ENCODE assay signal across 9 mouse cellular contexts in the genomic region with DNA sequence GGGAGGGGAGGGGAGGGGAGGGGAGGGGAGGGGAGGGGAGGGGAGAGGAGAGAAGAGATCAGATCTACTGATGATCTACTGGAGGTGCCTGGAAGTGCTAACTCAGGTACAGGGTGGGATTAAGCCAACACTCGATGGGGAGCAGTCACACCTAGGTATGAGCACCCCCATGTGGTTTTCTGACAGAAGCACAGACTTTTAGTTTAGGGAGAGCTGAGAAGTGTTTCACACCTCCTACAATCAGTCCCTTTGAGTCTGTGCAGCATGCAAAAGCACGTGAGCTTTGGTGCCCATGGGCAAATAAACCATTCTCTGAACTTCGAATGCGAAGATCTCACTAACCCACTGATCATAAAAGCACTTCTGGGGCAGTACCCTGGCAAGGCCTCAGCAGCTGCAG. TPM values are rescaled to one million over a fixed set of nuclear protein-coding genes. Genes with fewer than 3 reads are reported as not detected.
DNase-seq lines count a peak whose midpoint lies in the region; ATAC-seq and TF ChIP-seq lines count a peak whose summit lies in the region.
"Had no signal": no experiment of that assay in that cellular context is flagged by ENCODE, and none has a peak within 500 bp of the region (broad histone marks: within the 10 kb centered on the region; RNA-seq: fewer than 3 reads in every experiment).

No protein-coding gene starts in this region.

- no peak overlapping the region for H3K27ac ChIP-seq in forebrain, postnatal 0 days (ENCODE audit: low read depth, low read length)
- no peak overlapping the region for H3K27ac ChIP-seq in forebrain, embryonic 11.5 days (ENCODE audit: low read depth, low read length)
- H3K27ac ChIP-seq: lung, embryonic 15.5 days had no signal

- no peak overlapping the region for H3K9ac ChIP-seq in forebrain, postnatal 0 days
- H3K9ac ChIP-seq in forebrain, embryonic 11.5 days (ENCODE audit: low read length), result no peak overlapping the region
- H3K9ac ChIP-seq: lung, embryonic 15.5 days had no signal

- DNase-seq in forebrain, postnatal 0 days, result peak; percentile 13
- no peak for DNase-seq in forebrain, embryonic 11.5 days (ENCODE audit: low spot score)
- peak; percentile 16 for DNase-seq in lung, postnatal 10 days
- no peak for DNase-seq in lung, postnatal 4 days
- peak; percentile 59 for DNase-seq in R1 (ENCODE audit: low read depth, low spot score)
- DNase-seq in yolk sac, embryonic 10.5 days (ENCODE audit: low spot score), result no peak

- ATAC-seq in forebrain, postnatal 0 days, result no peak
- ATAC-seq in forebrain, embryonic 11.5 days (replicated peaks; ENCODE audit: low FRiP score), result no peak
- ATAC-seq in megakaryocyte-erythroid progenitor cell, adult 5-6 weeks (replicated peaks; ENCODE audit: low FRiP score, low TSS enrichment, poor library complexity, severe bottlenecking), result peak; percentile 28; the same call in 1 of the 2 replicates
- no peak for ATAC-seq in cerebellum, adult (ENCODE audit: insufficient number of reproducible peaks, low FRiP score, low TSS enrichment)

- WGBS in forebrain, postnatal 0 days, result 66% methylated on average over 4 of the region's 4 CpGs
- WGBS in forebrain, embryonic 11.5 days, result 69% methylated on average over 4 of the region's 4 CpGs

- peaks cover 15% of the 10 kb centered on the region for H3K36me3 ChIP-seq in forebrain, postnatal 0 days (ENCODE audit: insufficient read depth)
- 0 out of 2 replicates have a peak, but pooled peaks cover 2% of the 10 kb centered on the region for H3K36me3 ChIP-seq in forebrain, embryonic 11.5 days (ENCODE audit: control insufficient read depth, insufficient read depth, low read length)

- peak; percentile 54 for TF ChIP-seq CTCF in forebrain, postnatal 0 days (IDR thresholded peaks at IDR 0.05; ENCODE audit: low read depth)

- no peak overlapping the region for H3K4me2 ChIP-seq in forebrain, postnatal 0 days (ENCODE audit: low read depth)
- H3K4me2 ChIP-seq in forebrain, embryonic 11.5 days (ENCODE audit: low read depth, low read length, severe bottlenecking), result no peak overlapping the region
- H3K4me2 ChIP-seq: lung, embryonic 15.5 days had no signal

- H3K4me1 ChIP-seq in forebrain, postnatal 0 days (ENCODE audit: insufficient read depth), result 0 out of 2 replicates have a peak, but pooled peaks cover 5% of the 10 kb centered on the region
- H3K4me1 ChIP-seq in forebrain, embryonic 11.5 days (replicated peaks; ENCODE audit: control insufficient read depth, insufficient read depth, low read length), result peaks cover 5% of the 10 kb centered on the region; the same call in 1 of the 2 replicates

- no peaks in the 10 kb centered on the region for H3K27me3 ChIP-seq in forebrain, postnatal 0 days (ENCODE audit: insufficient read depth, low read length)
- no peaks in the 10 kb centered on the region for H3K27me3 ChIP-seq in forebrain, embryonic 11.5 days (ENCODE audit: control insufficient read depth, insufficient read depth, low read length)
- H3K27me3 ChIP-seq: lung, embryonic 15.5 days had no signal

- H3K4me3 ChIP-seq in forebrain, postnatal 0 days (ENCODE audit: low read depth, low read length), result no peak overlapping the region
- no peak overlapping the region for H3K4me3 ChIP-seq in forebrain, embryonic 11.5 days (ENCODE audit: low read depth, low read length)
- H3K4me3 ChIP-seq: lung, embryonic 15.5 days had no signal

- H3K9me3 ChIP-seq in forebrain, postnatal 0 days (ENCODE audit: low read length), result no peaks in the 10 kb centered on the region
- H3K9me3 ChIP-seq in forebrain, embryonic 11.5 days (ENCODE audit: control insufficient read depth, low read length), result no peaks in the 10 kb centered on the region
- H3K9me3 ChIP-seq: lung, embryonic 15.5 days had no signal

RNA-seq across cellular contexts. Expression of gene Zfp768, which starts 3.1 kb away (rescaled TPM):
- total RNA-seq in forebrain, postnatal 0 days (2014; rRNA removed), result 29.5 and 31.7 TPM in 2 replicates
- polyA plus RNA-seq in forebrain, postnatal 0 days (2015; fragmentation: Nextera tagmentation; extraction: Ambion mirVana), result 9.8 and 10.0 TPM in 2 replicates
- polyA plus RNA-seq in forebrain, embryonic 11.5 days (2014; fragmentation: Nextera tagmentation; extraction: Ambion mirVana), result 5.3 and 5.5 TPM in 2 replicates
- 3.5 and 8.4 TPM in 2 replicates for total RNA-seq in megakaryocyte-erythroid progenitor cell, adult 5-6 weeks (2014; fragmentation: Nextera tagmentation)
- total RNA-seq in megakaryocyte-erythroid progenitor cell, adult 5-6 weeks (2017), result 3.0 and 4.4 TPM in 2 replicates

RNA-seq across cellular contexts. Expression of gene Zfp747, which starts 33.5 kb away (rescaled TPM):
- total RNA-seq in forebrain, postnatal 0 days (2014; rRNA removed), result 8.5 and 9.2 TPM in 2 replicates
- polyA plus RNA-seq in forebrain, postnatal 0 days (2015; fragmentation: Nextera tagmentation; extraction: Ambion mirVana), result 2.9 and 4.7 TPM in 2 replicates
- polyA plus RNA-seq in forebrain, embryonic 11.5 days (2014; fragmentation: Nextera tagmentation; extraction: Ambion mirVana), result 8.5 and 8.6 TPM in 2 replicates
- total RNA-seq in megakaryocyte-erythroid progenitor cell, adult 5-6 weeks (2014; fragmentation: Nextera tagmentation), result 7.7 and 8.3 TPM in 2 replicates
- total RNA-seq in megakaryocyte-erythroid progenitor cell, adult 5-6 weeks (2017), result 4.0 and 10.9 TPM in 2 replicates

RNA-seq across cellular contexts. Expression of gene 9130019O22Rik, which starts 44.6 kb away (rescaled TPM):
- total RNA-seq in forebrain, postnatal 0 days (2014; rRNA removed), result 3.2 and 4.6 TPM in 2 replicates
- 0.89 and 1.3 TPM in 2 replicates for polyA plus RNA-seq in forebrain, postnatal 0 days (2015; fragmentation: Nextera tagmentation; extraction: Ambion mirVana)
- polyA plus RNA-seq in forebrain, embryonic 11.5 days (2014; fragmentation: Nextera tagmentation; extraction: Ambion mirVana), result 5.0 and 5.3 TPM in 2 replicates
- 2.3 and 4.0 TPM in 2 replicates for total RNA-seq in megakaryocyte-erythroid progenitor cell, adult 5-6 weeks (2014; fragmentation: Nextera tagmentation)
- 3.6 and 4.8 TPM in 2 replicates for total RNA-seq in megakaryocyte-erythroid progenitor cell, adult 5-6 weeks (2017)

RNA-seq across cellular contexts. Expression of gene Itgal, which starts 46.3 kb away (rescaled TPM):
- total RNA-seq in forebrain, postnatal 0 days (2014; rRNA removed), result 0.62 and 0.76 TPM in 2 replicates
- polyA plus RNA-seq in forebrain, postnatal 0 days (2015; fragmentation: Nextera tagmentation; extraction: Ambion mirVana), result 0.56 and 0.59 TPM in 2 replicates
- 0.21 and 0.29 TPM in 2 replicates for polyA plus RNA-seq in forebrain, embryonic 11.5 days (2014; fragmentation: Nextera tagmentation; extraction: Ambion mirVana)
- 5.5 and 11.4 TPM in 2 replicates for total RNA-seq in megakaryocyte-erythroid progenitor cell, adult 5-6 weeks (2014; fragmentation: Nextera tagmentation)
- 2.6 and 4.6 TPM in 2 replicates for total RNA-seq in megakaryocyte-erythroid progenitor cell, adult 5-6 weeks (2017)

RNA-seq across cellular contexts. Expression of gene E430018J23Rik, which starts 51.1 kb away (rescaled TPM):
- total RNA-seq in forebrain, postnatal 0 days (2014; rRNA removed), result 10.2 and 13.5 TPM in 2 replicates
- polyA plus RNA-seq in forebrain, postnatal 0 days (2015; fragmentation: Nextera tagmentation; extraction: Ambion mirVana), result 1.7 and 2.4 TPM in 2 replicates
- polyA plus RNA-seq in forebrain, embryonic 11.5 days (2014; fragmentation: Nextera tagmentation; extraction: Ambion mirVana), result 5.9 and 6.8 TPM in 2 replicates
- 3.1 and 8.6 TPM in 2 replicates for total RNA-seq in megakaryocyte-erythroid progenitor cell, adult 5-6 weeks (2014; fragmentation: Nextera tagmentation)
- total RNA-seq in megakaryocyte-erythroid progenitor cell, adult 5-6 weeks (2017), result 7.8 TPM in 2 replicates

Comparison
In these comparisons a context has a peak if more than half of its experiments do, and no peak if none do; other contexts are left out.
1. DNase-seq: peak in forebrain, postnatal 0 days (single experiment), lung, postnatal 10 days (single experiment) and R1 (single experiment); none in forebrain, embryonic 11.5 days (single experiment), lung, postnatal 4 days (0 of 2) and yolk sac, embryonic 10.5 days (single experiment).